Mouse (Mus musculus): ENCODE results near the gene Kdm4b.
A peak's percentile ranks its signal among the peaks of the same experiment; 100 is the strongest.

Gene Kdm4b

DNA sequence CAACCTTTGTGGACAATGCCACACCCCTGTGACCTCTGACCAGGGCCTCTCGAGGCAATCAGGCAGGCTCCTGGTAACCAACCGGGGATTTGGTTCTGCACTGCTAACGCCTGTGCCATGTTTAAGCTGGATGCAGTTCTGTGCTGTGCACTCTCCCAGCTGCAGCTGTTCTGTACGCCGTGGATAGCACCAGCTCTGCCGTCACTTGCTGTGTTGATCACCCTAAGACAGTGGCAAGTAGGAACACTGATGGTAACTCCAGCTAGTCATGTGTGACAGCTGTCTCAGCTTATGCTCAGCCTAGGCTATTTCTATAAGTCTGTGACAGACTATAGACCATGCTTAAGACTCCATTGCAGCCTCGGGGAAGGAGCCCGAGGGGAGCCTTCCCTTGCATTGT, 57.1 kb downstream of the Kdm4b start:
- no peak for DNase-seq (ENCODE audit: low read depth, low spot score)

DNA sequence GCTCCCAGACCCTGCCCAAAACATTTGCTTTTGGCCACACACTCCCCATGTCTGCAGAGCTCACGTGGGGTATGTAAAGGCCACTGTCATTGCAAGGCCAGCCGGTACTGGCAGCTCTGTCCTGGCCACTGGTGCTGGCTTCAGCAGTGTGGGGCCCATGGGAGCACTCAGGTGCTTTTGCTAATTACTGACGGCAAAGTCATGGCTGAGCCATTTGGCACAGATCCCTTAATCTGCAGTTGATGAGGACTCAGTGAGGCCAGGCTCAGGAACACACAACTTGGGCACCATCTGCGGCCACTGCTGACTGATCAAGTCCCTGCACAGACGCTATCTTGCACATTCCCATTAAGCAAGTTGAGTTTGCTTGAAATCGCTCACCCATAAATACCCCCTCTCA, 59.0 kb downstream of the Kdm4b start:
- DNase-seq (ENCODE audit: low read depth, low spot score): no peak

DNA sequence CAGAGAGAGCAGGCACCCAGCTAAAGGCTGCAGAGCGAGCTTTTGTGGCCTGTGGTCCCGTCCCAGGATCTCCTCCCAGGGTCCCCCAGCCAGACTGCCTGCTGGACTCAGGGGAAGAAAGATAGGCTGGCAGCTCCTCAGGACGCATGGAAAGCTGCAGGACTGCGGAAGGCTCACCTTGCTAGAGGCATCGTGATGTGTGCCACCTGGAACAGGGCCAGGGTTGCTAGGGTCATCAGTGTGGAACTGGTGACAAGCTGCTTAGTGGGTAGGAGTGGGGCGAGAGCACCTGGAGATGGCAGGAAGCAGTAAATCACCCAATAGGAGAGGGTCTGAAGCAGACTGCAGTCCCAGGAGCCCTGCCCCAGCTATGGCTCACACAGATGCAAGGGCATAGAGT, 61.8 kb downstream of the Kdm4b start:
- DNase-seq (ENCODE audit: low read depth, low spot score): no peak

DNA sequence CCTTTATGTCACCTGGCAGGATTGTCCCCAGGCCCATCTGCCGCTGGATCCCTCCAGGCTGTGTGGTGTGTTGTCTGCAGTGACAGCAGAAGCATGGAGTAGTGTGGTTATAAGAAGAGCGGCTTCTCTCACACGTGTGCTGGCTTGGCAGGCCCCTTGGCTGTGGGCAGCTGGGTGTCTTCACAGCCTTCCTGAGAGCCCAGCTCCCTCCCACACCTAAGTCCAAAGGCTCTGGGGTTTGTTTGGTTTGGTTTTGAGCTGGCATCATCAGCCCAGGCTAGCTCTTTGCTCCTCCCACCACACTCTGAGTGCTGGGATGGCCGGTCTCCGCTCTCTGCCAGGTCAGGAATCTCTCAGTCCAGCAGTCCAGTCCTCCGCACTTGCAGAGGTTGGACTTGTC, 67.4 kb downstream of the Kdm4b start:
- DNase-seq (ENCODE audit: low read depth, low spot score): no peak

- DNase-seq (ENCODE audit: low read depth, low spot score): no peak
Measured at GRCm38 (mm10) chr17:56393889-56394288, 68.0 kb downstream of the Kdm4b start.

- DNase-seq (ENCODE audit: low read depth, low spot score): no peak
Measured at GRCm38 (mm10) chr17:56396051-56396450, 70.2 kb downstream of the Kdm4b start.

DNA sequence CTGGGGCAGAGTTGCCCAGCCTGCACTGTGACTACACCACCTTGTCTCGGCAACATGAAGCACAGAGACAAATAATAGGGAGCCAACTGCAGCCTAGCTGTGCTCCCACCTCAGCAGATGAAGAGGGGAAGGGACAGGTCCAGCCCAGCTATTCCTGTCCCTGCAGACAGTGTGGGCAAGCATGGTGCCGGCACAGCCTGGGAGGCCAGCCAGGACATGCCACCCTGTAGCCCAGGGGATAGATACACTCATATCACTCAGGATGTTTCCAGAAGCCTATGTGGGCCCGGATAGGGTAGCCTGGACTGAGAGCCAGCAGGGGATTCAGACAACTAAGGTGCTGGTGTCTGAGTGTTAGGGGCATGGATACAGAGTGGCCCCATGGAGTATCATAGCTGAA, 74.4 kb downstream of the Kdm4b start:
- DNase-seq (ENCODE audit: low read depth, low spot score): no peak

- DNase-seq (ENCODE audit: low read depth, low spot score): no peak
Measured at GRCm38 (mm10) chr17:56401051-56401521, 75.2 kb downstream of the Kdm4b start.

DNA sequence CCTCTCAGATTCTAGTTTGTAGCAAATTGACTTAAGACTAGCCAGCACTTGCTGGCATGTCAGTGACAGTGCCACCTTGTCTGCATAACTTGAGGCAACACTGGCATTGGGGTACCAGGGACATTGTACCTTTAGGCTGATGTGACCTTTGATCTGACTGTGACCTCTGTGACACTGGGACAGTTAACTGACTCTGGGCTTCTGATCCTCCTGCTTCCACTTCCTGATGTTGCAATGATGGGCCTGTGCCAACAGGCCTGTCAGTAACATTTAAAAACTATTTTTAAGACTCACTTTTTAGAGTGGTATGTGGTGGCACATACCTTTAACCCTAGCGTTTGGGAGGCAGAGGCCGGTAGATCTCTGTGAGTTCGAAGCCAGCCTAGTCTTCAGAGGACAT, 79.5 kb downstream of the Kdm4b start:
- no peak for DNase-seq (ENCODE audit: low read depth, low spot score)

- DNase-seq (ENCODE audit: low read depth, low spot score): no peak
Measured at GRCm38 (mm10) chr17:56405856-56406840, 80.3 kb downstream of the Kdm4b start.

DNA sequence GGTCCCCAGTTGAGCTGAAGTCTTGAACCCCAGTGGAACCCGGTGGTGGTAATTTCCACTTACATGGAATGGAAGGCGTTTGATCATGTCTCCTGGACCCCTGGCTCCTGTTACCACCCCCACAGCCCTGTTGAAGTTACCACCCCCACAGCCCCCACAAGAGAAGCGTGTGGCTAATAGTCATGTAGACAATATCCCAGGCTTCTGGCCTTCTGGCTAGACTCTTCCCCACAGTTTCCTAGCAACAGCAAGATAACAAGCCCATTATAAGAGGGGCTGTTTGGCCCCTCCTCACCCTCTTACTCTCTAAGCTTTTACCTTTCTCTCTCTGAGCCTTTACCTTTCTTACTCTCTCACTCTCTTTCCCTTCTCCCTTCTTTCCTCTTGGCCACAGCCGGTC, 81.0 kb downstream of the Kdm4b start:
- no peak for DNase-seq (ENCODE audit: low read depth, low spot score)

GRCm38 (mm10) chr17:56407379-56407778, 81.5 kb downstream of the Kdm4b start:
- DNase-seq (ENCODE audit: low read depth, low spot score): no peak

- DNase-seq (ENCODE audit: low read depth, low spot score): no peak
Measured at GRCm38 (mm10) chr17:56408965-56409625, 83.2 kb downstream of the Kdm4b start.

- no peak for DNase-seq (ENCODE audit: low read depth, low spot score)
Measured at GRCm38 (mm10) chr17:56409759-56410158, 83.9 kb downstream of the Kdm4b start.

GRCm38 (mm10) chr17:56411437-56411836, 85.6 kb downstream of the Kdm4b start:
- DNase-seq (ENCODE audit: low read depth, low spot score): no peak

DNA sequence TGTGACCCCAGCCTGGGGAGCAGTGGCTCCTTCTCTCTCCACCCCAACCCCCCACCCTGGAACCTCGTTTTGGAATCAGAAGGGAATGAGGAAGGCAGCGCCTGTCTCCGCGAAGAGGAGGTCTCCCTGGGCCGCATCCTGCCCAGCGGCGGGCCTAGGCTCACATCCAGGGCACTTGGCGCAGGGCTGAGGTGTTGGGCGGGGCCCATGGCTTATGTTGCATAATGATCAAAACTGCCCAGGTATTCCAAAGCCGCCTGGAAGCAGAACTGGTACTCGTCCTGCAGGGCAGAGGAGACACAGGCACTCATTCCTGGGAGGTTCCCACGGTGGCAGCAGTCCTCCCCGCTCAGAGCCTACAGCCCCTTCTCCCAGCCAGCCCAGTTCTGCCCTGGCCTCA, 87.3 kb downstream of the Kdm4b start:
- no peak for DNase-seq (ENCODE audit: low read depth, low spot score)

DNA sequence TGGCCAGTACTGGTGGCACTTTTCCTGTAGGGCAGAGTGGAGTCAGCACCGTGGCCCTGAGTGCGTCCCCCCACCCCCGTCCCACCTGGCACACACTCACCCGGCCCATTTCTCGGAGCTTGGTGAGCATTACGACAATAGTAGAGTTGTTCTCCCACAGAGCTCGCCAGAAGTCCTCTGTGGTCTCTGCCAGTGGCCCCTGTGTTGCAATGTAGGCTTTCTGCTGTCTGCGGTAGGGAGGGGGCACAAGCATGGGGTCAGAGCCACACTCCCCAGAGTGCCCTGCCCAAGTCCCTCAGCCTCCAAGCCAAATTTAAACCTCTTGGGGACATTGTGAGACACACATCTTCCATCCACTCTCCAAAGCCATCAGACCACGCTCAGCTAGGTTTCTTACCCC, 88.9 kb downstream of the Kdm4b start:
- DNase-seq (ENCODE audit: low read depth, low spot score): no peak

DNA sequence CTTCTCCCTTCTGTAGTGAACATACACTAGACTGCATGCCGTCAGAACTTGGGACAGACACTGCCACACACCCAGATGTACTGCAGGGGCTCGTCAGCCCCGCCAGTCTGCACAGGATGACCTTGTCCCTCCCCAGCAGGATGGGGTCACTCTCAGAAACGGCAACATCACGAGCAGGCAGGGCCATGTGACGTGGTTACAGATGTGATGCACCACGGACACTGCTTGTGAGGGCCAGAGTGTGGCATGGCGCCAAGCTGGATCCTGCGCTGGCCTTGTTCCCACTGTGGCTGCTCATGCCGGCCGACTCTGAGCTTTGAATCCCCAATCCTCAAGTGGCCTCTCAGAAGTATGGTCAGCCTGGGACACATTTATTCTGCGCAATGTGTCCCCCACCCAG, 92.4 kb downstream of the Kdm4b start:
- DNase-seq (ENCODE audit: low read depth, low spot score): no peak

DNA sequence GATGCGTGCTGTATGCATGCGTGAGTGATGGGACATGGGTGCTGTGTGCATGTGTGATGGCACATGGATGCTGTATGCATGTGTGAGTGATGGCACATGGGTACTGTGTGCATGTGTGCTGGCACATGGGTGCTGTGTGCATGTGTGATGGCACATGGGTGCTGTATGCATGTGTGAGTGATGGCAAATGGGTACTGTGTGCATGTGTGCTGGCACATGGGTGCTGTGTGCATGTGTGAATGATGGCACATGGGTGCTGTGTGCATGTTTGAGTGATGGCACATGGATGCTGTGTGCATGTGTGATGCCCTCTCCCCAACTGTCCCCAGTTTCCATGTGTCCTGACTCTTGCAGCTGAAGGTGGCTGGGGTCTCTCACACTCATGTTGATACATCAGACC, 94.2 kb downstream of the Kdm4b start:
- DNase-seq (ENCODE audit: low read depth, low spot score): no peak

- DNase-seq (ENCODE audit: low read depth, low spot score): no peak
Measured at GRCm38 (mm10) chr17:56424726-56425583, 99.1 kb downstream of the Kdm4b start.

DNA sequence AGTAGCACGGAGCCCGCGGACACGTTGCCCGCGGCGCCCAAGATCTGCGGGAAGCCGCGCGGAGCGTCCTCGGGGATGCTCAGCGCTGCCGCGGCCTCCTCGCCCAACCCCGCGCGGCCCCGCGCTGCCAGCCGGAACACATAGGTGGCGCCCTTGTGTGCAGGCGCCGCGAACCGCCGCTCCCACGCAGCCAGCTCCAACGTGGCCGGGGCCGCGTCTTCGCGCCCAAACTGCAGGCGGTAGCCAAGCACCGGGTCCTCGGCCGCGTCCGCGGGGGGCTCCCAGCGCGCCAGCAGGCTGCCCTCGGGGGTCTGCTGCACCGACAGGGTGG, 99.7 kb downstream of the Kdm4b start:
- peak; percentile 33 for DNase-seq (ENCODE audit: low read depth, low spot score)

DNA sequence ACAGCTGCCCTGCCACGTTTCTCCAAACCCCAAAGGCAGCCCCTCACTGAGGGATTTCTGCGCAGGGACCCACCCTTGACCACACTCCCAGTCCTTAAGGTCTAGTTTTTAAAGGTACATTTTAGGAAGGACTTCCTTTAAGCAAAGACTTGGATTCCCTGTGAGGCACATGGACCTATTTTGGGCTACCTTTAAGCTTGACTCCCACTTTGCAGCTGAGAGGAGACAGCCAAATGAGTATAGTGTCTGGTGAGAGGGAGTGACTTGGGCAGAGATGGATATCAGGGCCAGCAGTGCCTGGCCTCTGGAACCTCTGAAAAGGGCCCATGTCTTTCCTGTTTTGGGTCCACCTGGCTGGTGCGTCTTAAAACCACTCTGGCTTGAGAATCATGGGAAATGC, 100.1 kb downstream of the Kdm4b start:
- no peak for DNase-seq (ENCODE audit: low read depth, low spot score)

Measured in retina, adult 2 months (tissue).